Mouse (Mus musculus) cortical plate, adult 2 months (tissue): ENCODE data around the gene Phyhipl.

Experiments
- CTCF ChIP-seq: fragments of 200-500 bp; IDR thresholded peaks from 2 replicates; pipeline ENCODE4 v1.5.1; 2011; ENCODE audit warnings: mild to moderate bottlenecking, control low read depth, low read length; ENCODE audit not compliant: insufficient read depth; ENCODE audit errors: extremely low read depth
- POLR2A ChIP-seq: fragments of 200-500 bp; IDR thresholded peaks from 2 replicates; pipeline ENCODE4 v1.6.1; 2011; ENCODE audit warnings: mild to moderate bottlenecking, low read length, control low read depth; ENCODE audit not compliant: insufficient read depth; ENCODE audit errors: extremely low read depth

DNA sequence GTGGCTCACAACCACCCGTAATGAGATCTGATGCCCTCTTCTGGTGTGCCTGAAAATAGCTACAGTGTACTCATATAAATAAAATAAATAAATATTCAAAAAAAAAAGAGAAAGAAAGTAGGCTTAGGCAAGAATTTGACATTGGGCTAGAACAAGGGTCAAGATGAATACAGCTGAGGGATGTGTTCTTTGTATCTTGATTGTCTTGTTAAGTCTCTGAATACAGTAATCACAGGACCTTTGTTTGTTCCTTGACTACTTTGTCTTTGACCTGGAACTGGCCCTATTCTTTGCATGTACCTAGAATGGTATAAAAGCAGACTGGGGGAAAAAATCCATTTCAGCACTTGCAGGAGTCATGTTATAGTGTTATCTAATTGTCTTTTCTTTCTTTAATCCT is 44.1 kb downstream of the Phyhipl start:
- TF ChIP-seq CTCF (no peak), POLR2A (no peak)
